Mouse (Mus musculus): ENCODE measurements around the gene Trim17. TPM values are rescaled to one million over a fixed set of nuclear protein-coding genes. Genes with fewer than 3 reads are reported as not detected.

The Trim17 gene
- polyA plus RNA-seq (2012; rRNA removed): 0.15 and 0.22 TPM in 2 replicates

DNA sequence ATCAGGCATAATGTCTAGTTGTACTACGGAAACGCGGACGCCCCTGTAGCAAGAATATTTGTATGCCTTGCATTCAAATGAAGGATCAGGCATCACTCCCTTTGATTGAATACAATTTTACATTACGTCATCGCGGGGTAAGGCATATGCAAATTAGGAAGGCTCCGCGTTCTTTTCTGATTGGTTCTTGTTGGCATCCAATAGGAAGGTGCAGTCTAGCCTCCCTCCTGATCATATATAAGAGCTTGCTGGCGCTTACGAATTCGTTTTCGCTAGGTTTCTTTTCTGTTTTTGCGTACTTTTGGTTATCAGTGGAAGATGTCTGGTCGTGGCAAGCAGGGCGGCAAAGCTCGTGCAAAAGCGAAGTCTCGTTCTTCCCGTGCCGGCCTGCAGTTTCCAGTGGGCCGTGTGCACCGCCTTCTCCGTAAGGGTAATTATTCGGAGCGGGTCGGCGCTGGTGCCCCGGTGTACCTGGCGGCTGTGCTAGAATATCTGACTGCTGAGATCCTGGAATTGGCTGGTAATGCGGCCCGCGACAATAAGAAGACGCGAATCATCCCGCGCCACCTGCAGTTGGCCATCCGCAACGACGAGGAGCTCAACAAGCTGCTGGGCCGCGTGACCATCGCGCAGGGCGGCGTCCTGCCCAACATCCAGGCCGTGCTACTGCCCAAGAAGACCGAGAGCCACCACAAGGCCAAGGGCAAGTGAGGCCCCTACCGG lies at the start of gene Trim17, which contains the start of gene Hist3h2a:
Gene Trim17 (plus strand): TSS at position 266 of the 723 bp plus-strand sequence.
Gene Hist3h2a (plus strand): TSS at position 266 of the 723 bp plus-strand sequence.
- under 1% methylated on average over 49 of the region's 49 CpGs for WGBS
- DNase-seq (ENCODE audit: low read depth, low spot score): peak; percentile 89

DNA sequence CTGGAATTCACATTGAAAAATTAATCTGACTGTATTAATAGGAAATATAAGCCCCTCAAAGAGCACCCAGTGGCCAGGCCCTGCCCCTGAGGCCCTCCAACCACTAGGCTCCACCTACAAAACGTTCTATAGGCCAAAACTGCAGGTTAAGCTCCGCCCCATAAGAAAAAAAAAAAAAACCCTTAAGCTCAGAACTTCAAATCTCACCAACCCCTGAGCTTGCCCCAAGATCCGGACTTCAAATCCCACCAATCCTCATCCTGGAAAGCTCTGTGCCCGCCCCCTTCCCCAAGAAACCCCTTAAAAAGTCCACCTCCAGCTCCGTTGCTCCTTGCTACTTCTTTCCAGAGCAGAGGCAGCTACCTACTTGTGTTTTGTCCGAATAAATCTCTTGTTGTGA lies 49.6 kb upstream of the Trim17 start:
- WGBS: 61% methylated on average over 6 of the region's 6 CpGs
- DNase-seq (ENCODE audit: low read depth, low spot score): no peak

DNA sequence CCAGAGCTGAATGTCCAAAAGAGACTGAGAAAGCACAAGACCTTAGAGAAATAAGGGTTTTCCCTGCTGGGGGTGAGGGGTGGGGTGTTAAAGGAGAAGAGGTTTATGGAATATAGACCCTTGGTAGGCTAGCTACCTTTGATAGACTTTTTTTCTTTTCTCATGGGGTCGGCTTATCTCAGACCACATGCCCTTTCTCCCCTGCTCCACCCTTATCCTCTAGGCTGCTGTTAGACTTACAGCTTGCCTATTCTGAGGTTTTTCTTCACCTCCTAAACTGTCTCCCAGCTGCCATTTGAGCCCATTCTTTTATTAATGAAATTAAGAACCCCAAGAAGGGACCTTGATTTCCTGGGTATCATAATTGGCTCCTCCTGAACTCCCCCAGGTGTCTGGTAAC lies 40.7 kb upstream of the Trim17 start:
- WGBS: 54% methylated on average over 1 of the region's 1 CpGs

DNA sequence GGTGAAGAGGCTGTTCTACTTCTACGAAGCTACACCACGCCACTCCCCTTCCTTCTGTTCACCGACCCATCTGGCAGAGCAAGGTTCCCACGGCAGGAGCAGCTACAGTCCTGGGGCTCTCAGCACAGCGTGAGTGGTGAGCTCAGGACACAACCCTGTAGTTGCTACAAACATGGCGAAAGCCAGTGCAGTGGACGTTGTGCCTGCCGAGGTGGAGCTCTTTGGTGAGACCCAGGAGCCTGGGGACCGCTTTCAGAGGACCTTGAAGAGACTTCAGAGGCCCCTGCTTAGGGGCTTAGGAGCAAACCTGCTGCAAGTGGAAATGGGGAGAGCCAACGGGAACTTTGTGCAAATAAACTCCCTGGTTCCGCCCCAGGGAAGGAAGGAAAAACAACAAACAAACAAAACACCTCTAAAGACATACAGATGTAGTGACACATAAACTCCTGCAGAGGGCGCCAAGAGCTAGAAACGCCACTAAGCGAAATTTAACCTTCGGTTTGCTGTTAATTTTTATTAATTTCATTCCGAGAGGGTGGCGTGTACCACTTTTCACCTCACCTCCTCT lies 39.9 kb upstream of the Trim17 start:
- 5% methylated on average over 17 of the region's 17 CpGs for WGBS
- DNase-seq (ENCODE audit: low read depth, low spot score): no peak

More for the DNA sequence above, 40.7 kb upstream of the Trim17 start:
- DNase-seq (ENCODE audit: low read depth, low spot score): no peak

DNA sequence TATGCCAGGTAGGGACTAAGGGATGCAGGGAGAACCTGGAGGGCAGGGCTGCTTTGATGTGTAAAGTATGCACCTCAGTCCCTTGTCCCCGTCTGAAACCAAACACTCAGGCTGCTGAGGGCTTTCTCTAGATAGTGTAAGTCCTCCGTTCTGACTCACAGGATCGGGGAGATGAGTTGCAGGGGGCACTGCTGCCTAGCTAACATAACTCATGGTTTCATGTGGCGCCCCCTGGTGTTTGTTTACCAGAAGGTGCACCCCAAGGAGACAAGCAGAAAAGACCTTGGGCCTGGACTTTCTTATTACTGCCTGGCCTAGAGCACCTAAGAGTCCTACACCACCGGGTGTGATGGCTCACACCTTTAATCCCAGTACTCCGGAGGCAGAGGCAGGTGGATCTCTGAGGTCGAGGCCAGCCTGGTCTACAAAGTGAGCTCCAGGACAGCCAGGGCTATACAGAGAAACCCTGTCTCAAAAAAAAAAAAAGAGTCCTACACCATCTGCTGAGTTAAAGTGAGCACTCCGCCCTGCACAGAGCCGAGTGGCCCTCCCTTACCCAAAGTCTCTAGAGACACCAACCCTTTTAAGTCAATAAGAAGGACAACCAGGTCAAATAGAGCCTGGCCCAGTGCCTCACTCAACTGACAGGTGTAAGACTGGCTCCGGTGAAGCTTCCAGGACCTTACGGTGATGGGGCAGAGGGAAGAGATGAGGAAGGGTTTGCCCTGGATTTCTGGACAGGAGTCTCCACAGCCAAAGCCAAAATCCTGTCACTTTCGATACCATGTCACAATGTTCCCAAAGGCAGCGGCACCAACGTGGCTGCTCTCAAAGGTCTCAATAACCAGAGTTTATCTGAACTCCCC lies 37.4 kb upstream of the Trim17 start:
- WGBS: 42% methylated on average over 14 of the region's 14 CpGs
- no peak for DNase-seq (ENCODE audit: low read depth, low spot score)

DNA sequence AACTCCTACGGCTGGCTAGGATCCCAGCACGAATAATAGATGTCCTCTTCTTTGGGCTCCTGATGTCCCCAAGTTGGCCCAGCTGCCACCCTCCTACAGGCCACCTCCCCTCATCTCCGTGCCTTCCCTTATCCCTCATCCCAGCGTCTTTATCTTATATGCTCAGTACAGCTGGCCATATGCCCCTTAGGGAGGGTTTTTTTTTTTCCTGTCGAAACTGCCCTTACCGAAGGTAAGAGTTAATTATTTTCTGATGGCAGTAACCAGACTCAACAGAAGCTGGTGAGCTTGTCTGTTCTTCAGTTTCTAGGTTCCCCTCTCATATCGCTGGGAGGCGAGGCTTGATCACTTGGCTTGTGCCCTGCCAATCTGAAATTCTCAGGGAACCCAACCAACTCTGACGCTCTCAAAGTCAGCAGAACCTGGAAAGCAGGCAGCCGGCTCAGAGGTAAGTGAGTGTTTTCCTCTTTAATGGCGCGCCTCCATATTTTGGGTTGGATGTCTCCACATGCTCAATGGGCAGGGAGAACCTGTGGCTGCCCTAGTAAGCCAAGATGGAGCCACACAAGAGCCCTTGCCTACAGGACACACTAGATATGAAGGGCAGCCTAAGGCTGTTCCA lies 36.6 kb upstream of the Trim17 start, which contains the start of gene Btnl10:
Gene Btnl10 (plus strand): TSS at position 164 of the 622 bp plus-strand sequence.
- 82% methylated on average over 12 of the region's 12 CpGs for WGBS
- DNase-seq (ENCODE audit: low read depth, low spot score): no peak

DNA sequence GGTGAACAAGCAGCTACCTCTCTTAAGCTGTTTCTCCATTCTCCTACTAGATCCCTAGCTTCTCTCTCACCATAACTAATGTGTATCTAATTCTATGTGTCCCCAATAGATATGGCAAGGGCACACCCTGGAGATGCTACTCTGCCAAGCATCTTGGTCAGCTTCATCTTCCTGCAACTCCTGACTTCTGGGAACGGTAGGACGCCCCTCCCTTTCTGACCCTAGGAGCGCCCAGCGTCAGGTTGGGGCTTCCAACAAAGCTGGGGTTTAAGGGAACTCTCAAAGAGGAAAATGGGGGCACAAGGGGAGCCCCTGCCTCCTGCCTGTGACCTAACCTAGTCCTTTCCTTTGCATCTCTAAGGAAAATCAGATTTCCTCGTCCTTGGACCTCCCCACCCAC lies 35.7 kb upstream of the Trim17 start:
- DNase-seq (ENCODE audit: low read depth, low spot score): no peak
- 63% methylated on average over 5 of the region's 5 CpGs for WGBS

DNA sequence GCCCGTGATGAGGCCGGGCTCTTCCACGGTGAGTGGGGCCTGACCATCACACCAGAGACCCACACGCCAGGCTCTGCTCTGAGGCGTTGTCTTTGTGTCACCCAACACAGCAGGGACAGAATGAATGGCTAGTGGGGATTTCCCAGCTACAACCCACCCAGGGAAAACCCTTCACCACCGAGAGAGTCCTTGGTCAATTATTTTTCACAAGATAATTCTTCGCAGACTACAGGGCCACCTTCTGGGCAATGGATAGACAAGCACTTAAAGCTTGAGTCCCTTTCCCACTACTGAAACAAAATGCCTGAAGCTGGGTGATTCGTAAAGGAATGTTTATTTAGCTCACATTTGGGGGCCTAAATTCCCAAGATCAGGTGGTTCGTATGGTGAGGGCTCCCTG lies 32.1 kb upstream of the Trim17 start:
- no peak for DNase-seq (ENCODE audit: low read depth, low spot score)
- 80% methylated on average over 9 of the region's 9 CpGs for WGBS

DNA sequence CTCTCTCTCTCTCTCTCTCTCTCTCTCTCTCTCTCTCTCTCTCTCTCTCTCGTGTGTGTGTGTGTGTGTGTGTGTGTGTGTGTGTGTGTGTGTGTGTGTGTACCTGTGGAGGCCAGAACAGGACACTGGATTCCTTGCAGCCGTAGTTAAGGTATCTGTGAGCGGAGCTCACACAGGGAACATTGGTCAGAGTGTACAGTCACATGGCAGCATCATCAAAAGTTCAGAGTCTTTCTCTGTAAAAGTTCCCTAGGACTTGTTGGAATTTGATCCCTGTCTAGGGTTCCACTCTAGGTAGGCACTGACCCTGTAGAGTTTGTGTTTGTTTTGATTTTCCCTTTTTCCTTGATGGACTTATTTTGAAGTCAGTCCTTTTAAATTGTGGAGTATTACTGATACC lies 27.8 kb upstream of the Trim17 start:
- 45% methylated on average over 3 of the region's 3 CpGs for WGBS
- no peak for DNase-seq (ENCODE audit: low read depth, low spot score)

DNA sequence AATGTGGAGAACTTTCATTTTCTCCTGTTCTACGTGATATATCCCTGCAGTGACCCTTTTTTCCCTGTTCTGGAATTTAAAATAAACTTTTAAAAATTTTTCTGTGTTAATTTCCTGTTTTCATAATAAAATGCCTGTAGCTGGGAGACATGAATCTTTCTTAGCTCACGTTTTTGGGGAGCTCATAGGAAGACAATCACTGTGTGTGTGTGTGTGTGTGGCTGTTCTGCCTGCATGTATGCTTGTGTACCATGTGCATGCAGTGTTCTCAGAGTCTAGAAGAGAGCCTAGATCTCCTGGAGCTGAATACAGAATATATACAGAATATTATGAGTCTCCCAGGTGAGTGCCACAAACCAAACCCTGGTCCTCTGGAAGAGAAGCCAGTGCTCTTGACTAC lies 27.4 kb upstream of the Trim17 start:
- WGBS: 68% methylated on average over 2 of the region's 2 CpGs
- no peak for DNase-seq (ENCODE audit: low read depth, low spot score)

DNA sequence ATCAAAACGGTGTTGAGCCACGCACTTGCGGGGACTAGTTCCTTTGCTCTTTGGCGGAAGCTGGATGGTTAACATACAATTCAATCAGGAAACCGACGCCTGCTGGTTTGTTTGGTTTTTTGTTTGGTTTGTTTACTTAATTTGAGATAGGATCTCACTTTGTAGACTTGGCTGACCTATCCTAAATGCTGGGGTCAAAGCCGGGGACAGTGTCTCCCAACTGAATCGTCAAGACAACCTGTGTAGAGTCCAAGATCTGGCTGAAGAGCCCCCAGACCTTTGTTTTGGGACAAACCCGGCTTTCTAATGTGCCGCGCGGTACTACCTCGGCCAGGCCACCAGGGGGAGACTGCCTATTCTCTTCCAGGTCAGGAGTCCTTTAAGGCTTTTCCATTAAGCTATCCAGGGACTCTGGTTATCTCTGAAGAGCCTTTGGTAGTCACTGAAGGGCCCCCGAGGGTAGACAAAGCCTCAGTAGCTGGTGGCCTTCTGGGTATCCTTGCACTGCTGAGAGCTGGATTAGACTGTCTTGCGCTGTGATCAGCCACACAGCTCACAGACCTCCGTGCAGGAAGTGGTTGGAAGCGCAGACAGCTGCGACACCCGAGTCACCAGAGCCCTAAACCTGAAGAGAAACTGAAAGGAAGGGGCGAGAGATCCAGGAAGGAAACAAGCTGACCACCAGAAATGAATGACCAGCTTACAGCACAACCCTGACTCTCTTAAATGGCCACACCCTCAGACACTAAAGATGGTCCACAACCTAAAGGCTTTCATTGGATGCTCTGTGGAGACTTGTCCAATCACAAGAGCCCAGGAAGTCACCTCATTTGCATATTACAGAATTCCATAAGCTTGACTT lies 26.5 kb upstream of the Trim17 start:
- DNase-seq (ENCODE audit: low read depth, low spot score): no peak
- 6% methylated on average over 20 of the region's 20 CpGs for WGBS

DNA sequence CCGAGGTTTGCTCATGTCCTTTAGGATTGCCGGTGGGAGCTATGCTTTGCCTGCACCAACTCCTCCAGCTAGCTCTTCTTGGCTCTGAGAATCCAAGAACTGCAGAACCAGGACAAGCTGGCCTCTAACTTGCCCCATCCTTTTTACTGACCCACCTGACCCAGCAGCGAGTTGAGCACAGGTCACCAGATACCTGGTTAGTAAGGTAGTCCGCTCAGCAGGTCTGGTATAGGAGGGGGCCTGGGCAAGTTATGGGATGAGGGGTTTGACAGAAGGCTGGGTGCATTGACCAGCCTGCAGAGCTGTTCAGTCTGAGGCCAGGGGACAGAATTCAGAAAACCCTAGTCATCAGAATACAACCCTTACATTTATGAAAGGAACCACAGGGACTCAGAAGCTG lies 25.4 kb upstream of the Trim17 start:
- WGBS: 91% methylated on average over 4 of the region's 4 CpGs
- no peak for DNase-seq (ENCODE audit: low read depth, low spot score)

DNA sequence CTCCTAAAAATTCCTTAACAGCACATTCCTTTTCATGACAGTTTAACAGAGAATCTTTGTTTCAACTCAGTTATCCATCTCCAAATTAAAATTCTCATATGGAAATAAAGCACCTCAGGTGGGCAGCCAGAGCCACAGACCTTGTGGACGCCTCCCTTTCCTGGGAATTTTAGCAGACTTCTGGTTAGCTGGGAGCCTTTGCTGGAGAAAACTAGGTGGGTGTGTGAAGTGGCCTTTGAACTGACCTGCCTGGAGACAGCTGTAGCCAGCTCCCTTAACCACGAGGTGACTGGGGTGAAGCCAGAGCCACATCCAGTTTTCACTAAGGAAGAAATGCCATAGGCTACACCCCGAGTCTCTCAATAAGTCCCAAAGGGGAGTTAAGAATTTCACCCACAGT lies 24.8 kb upstream of the Trim17 start:
- WGBS: 26% methylated on average over 3 of the region's 3 CpGs
- DNase-seq (ENCODE audit: low read depth, low spot score): no peak

DNA sequence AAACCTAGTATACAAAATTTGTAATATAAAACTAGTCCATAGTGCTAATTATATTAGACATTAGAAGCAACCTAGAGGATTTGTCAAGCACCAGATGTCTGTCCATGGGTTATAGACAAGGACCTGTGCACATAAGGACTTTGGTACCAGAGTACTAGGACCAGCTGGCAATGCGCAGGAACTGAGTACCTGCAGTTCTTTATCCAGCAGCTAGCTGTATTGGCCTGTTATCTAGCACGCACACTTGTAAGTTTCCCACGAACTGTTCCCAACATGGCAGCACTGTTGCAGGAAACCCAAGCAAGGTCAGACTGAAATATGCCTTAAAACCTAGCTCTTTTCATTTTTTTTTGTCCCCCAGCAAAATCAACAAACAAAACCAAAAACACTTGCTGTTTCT lies 24.2 kb upstream of the Trim17 start:
- WGBS: 94% methylated on average over 3 of the region's 3 CpGs
- no peak for DNase-seq (ENCODE audit: low read depth, low spot score)

DNA sequence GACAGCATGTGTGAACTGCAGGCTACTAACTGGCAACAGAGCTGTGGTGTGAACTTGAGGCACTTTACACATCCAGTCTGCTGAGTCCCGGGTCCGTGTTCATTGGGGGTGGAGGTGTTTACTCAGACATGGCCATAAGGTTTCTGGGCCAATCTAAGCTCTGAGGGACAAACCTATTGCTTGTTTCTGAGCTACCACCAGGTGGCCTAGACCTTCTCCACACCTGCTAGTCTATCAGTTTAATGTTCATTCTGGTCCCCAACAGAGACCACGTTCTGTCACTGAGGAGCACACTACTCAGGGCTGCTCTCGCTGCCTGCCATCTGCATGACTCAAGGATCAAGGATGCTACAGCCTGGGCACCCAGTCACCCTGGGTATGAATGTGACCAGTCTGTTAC lies 22.9 kb upstream of the Trim17 start:
- whole genome bisulfite sequencing: 44% methylated on average over 4 of the region's 4 CpGs

DNA sequence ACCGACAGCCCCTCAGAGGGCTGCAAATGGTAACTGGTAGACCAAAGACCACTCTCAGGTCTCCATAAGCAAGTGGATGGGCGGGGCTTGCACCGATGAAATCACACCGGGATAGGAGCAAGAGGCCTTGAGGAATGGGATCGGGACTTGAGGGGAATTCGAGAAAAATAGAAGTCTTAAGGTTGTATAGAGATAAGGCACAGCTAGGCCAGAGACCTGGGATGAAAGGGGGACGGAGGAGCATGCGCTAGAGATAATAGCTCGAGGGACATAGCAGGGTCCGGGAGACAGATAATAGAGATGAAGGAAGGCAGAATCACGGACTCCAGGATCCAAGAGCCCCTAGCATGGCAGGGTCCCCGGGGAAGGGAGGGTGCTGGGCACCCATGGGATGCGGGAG lies 16.6 kb upstream of the Trim17 start:
- 2% methylated on average over 13 of the region's 13 CpGs for WGBS
- no peak for DNase-seq (ENCODE audit: low read depth, low spot score)

More for the DNA sequence above, 22.9 kb upstream of the Trim17 start:
- DNase-seq (ENCODE audit: low read depth, low spot score): no peak

DNA sequence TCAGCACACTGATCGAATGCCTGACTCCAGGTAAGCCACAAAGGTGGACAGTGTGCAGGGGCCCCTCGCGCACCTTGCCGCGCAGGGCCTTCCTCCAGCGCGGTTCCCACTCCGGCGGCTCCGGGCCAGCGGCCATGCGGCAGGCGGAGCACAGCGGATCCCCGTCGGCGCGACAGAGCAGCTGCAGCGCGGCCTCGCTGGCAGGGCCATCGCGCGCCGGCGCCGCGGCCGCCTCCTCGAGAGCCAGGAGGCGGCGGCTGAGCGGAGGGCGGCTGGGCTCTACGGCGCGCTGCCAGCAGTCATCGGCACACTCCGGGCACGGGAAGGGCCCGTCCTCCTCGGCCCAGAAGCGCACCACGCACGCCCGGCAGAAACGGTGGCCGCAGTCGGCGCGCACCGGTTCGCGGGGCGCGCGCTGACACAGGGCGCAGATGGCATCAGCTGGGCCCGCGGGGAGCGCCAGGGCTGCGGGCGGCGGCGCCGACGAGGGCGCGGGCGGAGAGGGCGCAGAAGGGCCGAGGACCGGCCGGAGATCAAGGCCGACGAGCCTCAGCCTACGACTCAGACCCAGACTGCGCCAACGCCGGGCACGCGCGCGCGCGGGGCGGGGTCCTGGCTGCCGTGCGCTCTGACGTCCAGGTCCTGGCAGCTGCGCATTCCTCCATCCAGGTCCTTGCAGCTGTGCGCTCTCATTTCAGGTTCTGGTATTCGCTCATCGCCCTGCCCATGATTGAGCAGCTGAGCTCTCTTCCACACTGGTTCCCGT lies 16.0 kb upstream of the Trim17 start, which contains the start of gene Rnf187:
Gene Rnf187 (minus strand): TSS at position 595 of the 766 bp plus-strand sequence.
- WGBS: under 1% methylated on average over 95 of the region's 95 CpGs
- peak; percentile 73 for DNase-seq (ENCODE audit: low read depth, low spot score)

DNA sequence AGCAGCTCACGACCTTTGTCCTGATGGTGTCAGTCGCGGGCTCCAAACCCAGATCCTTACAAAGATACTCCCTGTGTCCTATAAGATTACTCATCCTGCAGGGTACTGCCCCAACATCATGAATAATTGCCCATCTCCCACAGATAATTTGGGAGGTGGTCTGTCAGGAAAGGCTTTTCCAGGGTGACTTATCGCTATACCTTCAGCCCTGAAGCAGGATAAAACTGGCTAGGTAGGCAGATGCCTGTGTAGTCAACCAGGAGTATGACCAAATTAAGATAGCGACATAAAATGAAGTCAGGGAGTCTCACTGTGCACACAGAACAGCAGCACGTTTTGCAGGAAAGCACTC lies 15.4 kb upstream of the Trim17 start:
- 18% methylated on average over 6 of the region's 6 CpGs for WGBS

More for the DNA sequence above, 15.4 kb upstream of the Trim17 start:
- DNase-seq (ENCODE audit: low read depth, low spot score): no peak
